Mouse (Mus musculus) ES-Bruce4 (cell line): ENCODE data around the gene A230050P20Rik.
A peak's percentile ranks its signal among the peaks of the same experiment; 100 is the strongest.

Experiments
- CTCF ChIP-seq: IDR thresholded peaks from one replicate; pipeline ENCODE4 v1.8.1; 2011; ENCODE audit warnings: low read depth, low read length
- POLR2A ChIP-seq: IDR thresholded peaks from one replicate; pipeline ENCODE4 v1.8.1; 2011; ENCODE audit warnings: low read length; ENCODE audit not compliant: insufficient read depth

GRCm38 (mm10) chr9:20842670-20843069, 25.8 kb upstream of the A230050P20Rik start:
- TF ChIP-seq CTCF (peak; percentile 15), POLR2A (no peak)
